Mouse (Mus musculus) erythroid progenitor cell, adult 5-6 weeks (primary cell): ENCODE data around the gene Gm20594. TPM values are rescaled to one million over a fixed set of nuclear protein-coding genes. Genes with fewer than 3 reads are reported as not detected.

Experiments used
- ATAC-seq: replicated peaks from 2 replicates; pipeline ENCODE4 v1.8.0; 2016; ENCODE audit warnings: moderate number of reproducible peaks, mild to moderate bottlenecking, moderate TSS enrichment, inconsistent platforms; ENCODE audit not compliant: poor library complexity, low FRiP score, severe bottlenecking
- total RNA-seq, 2 experiments: library from RNA; stranded (forward) in 1 of 2; stranded (reverse) in 1 of 2; fragments of 150-400 nt in 1 of 2; fragments of 186-747, 209-891 nt in 1 of 2; gene quantifications; 2 replicates each; pipeline versions ENCODE4 v1.2.3 to v1.2.4; 2015 to 2017; ENCODE audit warnings: low replicate concordance in 2 of 2

The Gm20594 gene
- total RNA-seq (2015; ENCODE audit: low replicate concordance) (not detected in 2 replicates), total RNA-seq (2017; ENCODE audit: low replicate concordance) (not detected in 2 replicates)

DNA sequence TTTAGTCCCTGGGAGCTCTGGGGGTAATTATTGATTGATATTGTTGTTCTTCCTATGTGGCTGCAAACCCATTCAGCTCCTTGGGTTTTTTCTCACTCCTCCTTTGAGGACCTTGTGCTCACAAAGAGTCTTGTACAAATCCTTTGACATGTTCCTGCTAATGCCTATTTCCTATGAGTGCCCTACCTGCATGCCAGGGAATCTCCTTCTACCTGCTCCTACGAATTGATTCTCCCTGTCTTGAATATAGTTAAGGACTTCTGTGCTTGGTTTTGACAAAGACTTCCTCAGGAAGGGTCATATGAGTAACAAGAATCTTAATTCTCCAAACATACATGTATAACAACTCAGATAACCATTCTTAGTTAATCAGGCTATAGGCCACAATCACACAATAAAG lies at the start of gene Gm20594:
Gm20594 (plus strand) TSS at position 301 of the 400 bp plus-strand sequence.
- ATAC-seq = no peak

DNA sequence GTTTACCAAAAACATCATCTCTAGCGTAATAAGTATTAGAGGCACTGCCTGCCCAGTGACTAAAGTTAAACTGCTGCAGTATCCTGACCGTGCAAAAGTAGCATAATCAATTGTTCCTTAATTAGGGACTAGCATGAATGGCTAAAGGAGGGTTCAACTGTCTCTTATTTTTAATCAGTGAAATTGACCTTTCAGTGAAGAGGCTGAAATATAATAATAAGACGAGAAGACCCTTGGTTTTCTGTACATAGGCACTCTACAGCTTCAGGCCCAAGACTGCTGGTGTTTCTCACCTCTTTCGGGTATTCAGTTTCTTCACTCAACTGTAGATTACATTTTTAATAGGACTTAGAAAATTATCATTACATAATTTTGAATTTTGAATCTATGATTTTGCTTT lies 398 bp downstream of the Gm20594 start:
- ATAC-seq = peak; percentile 100

DNA sequence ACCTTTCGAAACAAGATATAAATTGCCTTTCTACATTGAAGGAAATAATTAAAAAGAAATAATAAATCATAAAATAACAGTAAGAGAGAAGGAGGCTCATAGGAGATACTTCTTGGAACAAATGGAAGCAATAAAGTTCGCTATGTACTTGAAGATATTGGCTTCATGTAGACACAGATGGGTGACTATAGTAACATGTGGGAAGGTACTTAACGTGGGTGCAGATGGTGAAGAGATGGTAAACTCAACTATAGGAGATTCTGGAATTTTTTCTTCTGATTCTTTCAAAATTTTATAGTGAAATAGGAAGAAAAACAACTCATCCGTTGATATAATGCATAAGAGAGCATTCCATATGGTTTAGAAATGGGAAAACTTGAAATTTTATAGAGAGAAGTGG lies 16.1 kb downstream of the Gm20594 start:
- ATAC-seq = no peak

DNA sequence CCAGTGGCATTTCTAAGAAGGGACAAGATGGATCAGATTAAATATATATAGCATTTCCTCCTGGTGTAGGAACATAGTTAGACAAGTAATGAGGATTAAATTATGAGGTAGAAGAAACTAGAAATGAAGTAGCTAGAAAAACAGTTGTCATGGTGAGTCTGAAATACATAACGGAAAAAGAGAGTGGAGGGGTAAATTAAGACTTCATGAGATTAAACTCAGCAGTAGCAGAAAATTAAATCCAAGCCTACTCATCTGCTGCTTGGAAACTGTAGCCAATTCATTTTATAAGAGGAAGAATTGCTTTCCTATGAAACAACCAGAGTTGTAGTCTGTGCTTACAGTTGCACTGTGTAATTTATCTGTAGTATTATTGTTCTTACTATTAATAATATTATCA lies 29.1 kb downstream of the Gm20594 start:
- no peak for ATAC-seq

Other genes with a start within 250 kb of the Gm20594 start
- gene Lrrtm4, start 201.0 kb downstream of the Gm20594 start, total RNA-seq (2015; ENCODE audit: low replicate concordance) = not detected in 2 replicates
- not detected in 2 replicates for gene Lrrtm4, start 201.0 kb downstream of the Gm20594 start, total RNA-seq (2017; ENCODE audit: low replicate concordance)